Mouse (Mus musculus) limb, embryonic 13.5 days (tissue): Measurements from ENCODE around the gene Tenm2. TPM values are rescaled to one million over a fixed set of nuclear protein-coding genes. Genes with fewer than 3 reads are reported as not detected.

Source experiments
- ATAC-seq: fragments of 200-750 bp; cut with Nextera tagmentation; 2 replicates; pipeline ENCODE4 v1.8.0; 2017; ENCODE audit warnings: low read depth, moderate number of reproducible peaks, moderate TSS enrichment; ENCODE audit not compliant: low FRiP score
- H3K27ac ChIP-seq: fragments of 300-500 bp; sonication (generic); 2 replicates; pipeline ENCODE4 v1.5.1; 2015; ENCODE audit warnings: inconsistent platforms, mild to moderate bottlenecking, moderate library complexity
- H3K27me3 ChIP-seq: fragments of 300-500 bp; sonication (generic); 2 replicates; pipeline ENCODE4 v1.6.1; 2015; ENCODE audit warnings: mild to moderate bottlenecking, inconsistent platforms
- H3K36me3 ChIP-seq: fragments of 300-500 bp; sonication (generic); 2 replicates; pipeline ENCODE4 v1.6.1; 2015; ENCODE audit warnings: inconsistent platforms, mild to moderate bottlenecking, moderate library complexity
- H3K4me1 ChIP-seq: fragments of 300-500 bp; sonication (generic); 2 replicates; pipeline ENCODE4 v1.6.1; 2015; ENCODE audit warnings: inconsistent platforms
- H3K4me2 ChIP-seq: fragments of 300-500 bp; sonication (generic); replicated peaks from 2 replicates; pipeline ENCODE4 v1.6.1; 2015; ENCODE audit warnings: inconsistent platforms, mild to moderate bottlenecking, moderate library complexity
- H3K4me3 ChIP-seq: fragments of 300-500 bp; sonication (generic); 2 replicates; pipeline ENCODE4 v1.5.1; 2015; ENCODE audit warnings: moderate library complexity, mild to moderate bottlenecking, inconsistent platforms
- H3K9ac ChIP-seq: fragments of 300-500 bp; sonication (generic); 2 replicates; pipeline ENCODE4 v1.6.1; 2015; ENCODE audit warnings: mild to moderate bottlenecking, inconsistent platforms
- H3K9me3 ChIP-seq: fragments of 300-500 bp; sonication (generic); 2 replicates; pipeline ENCODE4 v1.6.1; 2016; ENCODE audit warnings: inconsistent platforms
- WGBS: fragments of 180-500 bp; shearing (Covaris S2); methylation state at CpG from one replicate; pipeline ENCODE4 v1.1.7; 2015; 5-methylcytosine and 5-hydroxymethylcytosine counted together
- polyA plus RNA-seq: library from polyadenylated mRNA; unstranded; fragments of >200 nt; fragmentation: Nextera tagmentation; extraction: Ambion mirVana; gene quantifications from 2 replicates; pipeline ENCODE4 v1.2.1, GENCODE M21; 2015

Gene Tenm2
- polyA plus RNA-seq, 1 experiment from 2014 or later = 6.4 TPM

GRCm38 (mm10) chr11:36106639-36107038 lies 1129.1 kb downstream of the Tenm2 start:
- H3K4me1 ChIP-seq = peaks cover 22% of the 10 kb centered on the region
- no peak overlapping the region for H3K4me3 ChIP-seq
- H3K4me2 ChIP-seq = no peak overlapping the region
- H3K9me3 ChIP-seq = no peaks in the 10 kb centered on the region
- H3K27ac ChIP-seq = no peak overlapping the region
- H3K36me3 ChIP-seq = no peaks in the 10 kb centered on the region
- 41% methylated on average over 10 of the region's 10 CpGs for WGBS
- H3K9ac ChIP-seq = no peak overlapping the region
- peak; percentile 40; the same call in 1 of the 2 replicates for ATAC-seq
- no peaks in the 10 kb centered on the region for H3K27me3 ChIP-seq

GRCm38 (mm10) chr11:36103556-36103955 lies 1132.2 kb downstream of the Tenm2 start:
- H3K9me3 ChIP-seq = no peaks in the 10 kb centered on the region
- peaks cover 7% of the 10 kb centered on the region for H3K4me1 ChIP-seq
- H3K9ac ChIP-seq = no peak overlapping the region
- H3K27me3 ChIP-seq = no peaks in the 10 kb centered on the region
- no peak for ATAC-seq
- no peak overlapping the region for H3K4me2 ChIP-seq
- H3K27ac ChIP-seq = no peak overlapping the region
- 64% methylated on average over 6 of the region's 6 CpGs for WGBS
- H3K36me3 ChIP-seq = no peaks in the 10 kb centered on the region
- H3K4me3 ChIP-seq = no peak overlapping the region

GRCm38 (mm10) chr11:36096219-36096618 lies 1139.5 kb downstream of the Tenm2 start:
- Histone ChIP-seq H3K9ac (no peak overlapping the region), H3K27ac (no peak overlapping the region), H3K9me3 (no peaks in the 10 kb centered on the region), H3K4me3 (no peak overlapping the region), H3K27me3 (no peaks in the 10 kb centered on the region), H3K4me1 (peaks cover 8% of the 10 kb centered on the region; the same call in 1 of the 2 replicates), H3K36me3 (no peaks in the 10 kb centered on the region), H3K4me2 (no peak overlapping the region)
- WGBS = 58% methylated on average over 14 of the region's 14 CpGs
- ATAC-seq = peak; percentile 57; the same call in 1 of the 2 replicates

- Histone ChIP-seq H3K9me3 (no peaks in the 10 kb centered on the region), H3K27ac (no peak overlapping the region), H3K27me3 (no peaks in the 10 kb centered on the region), H3K4me3 (no peak overlapping the region), H3K4me2 (no peak overlapping the region), H3K4me1 (no peaks in the 10 kb centered on the region), H3K36me3 (no peaks in the 10 kb centered on the region), H3K9ac (no peak overlapping the region)
- 4% methylated on average over 3 of the region's 3 CpGs for WGBS
- ATAC-seq = no peak
Measured at GRCm38 (mm10) chr11:36090210-36090609, 1145.6 kb downstream of the Tenm2 start.

- Histone ChIP-seq H3K27me3 (peaks cover 16% of the 10 kb centered on the region), H3K9ac (no peak overlapping the region), H3K4me3 (no peak overlapping the region), H3K36me3 (no peaks in the 10 kb centered on the region), H3K4me1 (peaks cover 5% of the 10 kb centered on the region), H3K4me2 (no peak overlapping the region), H3K27ac (no peak overlapping the region), H3K9me3 (no peaks in the 10 kb centered on the region)
- no peak for ATAC-seq
- WGBS = 37% methylated on average over 10 of the region's 10 CpGs
Measured at GRCm38 (mm10) chr11:36081399-36082053, 1154.2 kb downstream of the Tenm2 start.

GRCm38 (mm10) chr11:36080766-36081165 lies 1155.0 kb downstream of the Tenm2 start:
- no peak overlapping the region for H3K4me2 ChIP-seq
- H3K4me3 ChIP-seq = no peak overlapping the region
- H3K9me3 ChIP-seq = no peaks in the 10 kb centered on the region
- no peak overlapping the region for H3K9ac ChIP-seq
- 57% methylated on average over 11 of the region's 11 CpGs for WGBS
- peaks cover 22% of the 10 kb centered on the region for H3K27me3 ChIP-seq
- no peaks in the 10 kb centered on the region for H3K36me3 ChIP-seq
- ATAC-seq = no peak
- no peak overlapping the region for H3K27ac ChIP-seq
- peaks cover 5% of the 10 kb centered on the region for H3K4me1 ChIP-seq

GRCm38 (mm10) chr11:36078391-36078790 lies 1157.4 kb downstream of the Tenm2 start:
- WGBS = 87% methylated on average over 7 of the region's 7 CpGs
- Histone ChIP-seq H3K9ac (no peak overlapping the region), H3K9me3 (no peaks in the 10 kb centered on the region), H3K4me1 (peaks cover 5% of the 10 kb centered on the region), H3K27me3 (peaks cover 22% of the 10 kb centered on the region), H3K36me3 (no peaks in the 10 kb centered on the region), H3K27ac (no peak overlapping the region), H3K4me3 (no peak overlapping the region), H3K4me2 (no peak overlapping the region)
- no peak for ATAC-seq

GRCm38 (mm10) chr11:36074015-36074567 lies 1161.7 kb downstream of the Tenm2 start:
- ATAC-seq = no peak
- WGBS = 69% methylated on average over 8 of the region's 8 CpGs
- Histone ChIP-seq H3K9me3 (no peaks in the 10 kb centered on the region), H3K27ac (no peak overlapping the region), H3K36me3 (no peaks in the 10 kb centered on the region), H3K4me3 (no peak overlapping the region), H3K4me2 (no peak overlapping the region), H3K4me1 (no peaks in the 10 kb centered on the region), H3K27me3 (peaks cover 9% of the 10 kb centered on the region; the same call in 1 of the 2 replicates), H3K9ac (no peak overlapping the region)

- WGBS = 78% methylated on average over 8 of the region's 8 CpGs
- H3K4me2 ChIP-seq = no peak overlapping the region
- H3K27ac ChIP-seq = no peak overlapping the region
- peaks cover 9% of the 10 kb centered on the region; the same call in 1 of the 2 replicates for H3K27me3 ChIP-seq
- H3K9ac ChIP-seq = no peak overlapping the region
- H3K9me3 ChIP-seq = no peaks in the 10 kb centered on the region
- H3K4me1 ChIP-seq = no peaks in the 10 kb centered on the region
- no peak overlapping the region for H3K4me3 ChIP-seq
- ATAC-seq = no peak
- no peaks in the 10 kb centered on the region for H3K36me3 ChIP-seq
Measured at GRCm38 (mm10) chr11:36073074-36073818, 1162.5 kb downstream of the Tenm2 start.

GRCm38 (mm10) chr11:36072646-36073045 lies 1163.1 kb downstream of the Tenm2 start:
- 89% methylated on average over 5 of the region's 5 CpGs for WGBS

GRCm38 (mm10) chr11:36072038-36072437 lies 1163.7 kb downstream of the Tenm2 start:
- Histone ChIP-seq H3K4me2 (no peak overlapping the region), H3K9ac (no peak overlapping the region), H3K9me3 (no peaks in the 10 kb centered on the region), H3K36me3 (no peaks in the 10 kb centered on the region), H3K4me3 (no peak overlapping the region), H3K27ac (no peak overlapping the region), H3K27me3 (peaks cover 6% of the 10 kb centered on the region; the same call in 1 of the 2 replicates), H3K4me1 (no peaks in the 10 kb centered on the region)
- no peak for ATAC-seq
- 36% methylated on average over 9 of the region's 9 CpGs for WGBS

More at GRCm38 (mm10) chr11:36072646-36073045, 1163.1 kb downstream of the Tenm2 start:
- Histone ChIP-seq H3K36me3 (no peaks in the 10 kb centered on the region), H3K4me2 (no peak overlapping the region), H3K4me1 (no peaks in the 10 kb centered on the region), H3K9me3 (no peaks in the 10 kb centered on the region), H3K4me3 (no peak overlapping the region), H3K9ac (no peak overlapping the region), H3K27ac (no peak overlapping the region), H3K27me3 (peaks cover 9% of the 10 kb centered on the region; the same call in 1 of the 2 replicates)
- ATAC-seq = no peak

- Histone ChIP-seq H3K4me2 (no peak overlapping the region), H3K4me3 (no peak overlapping the region), H3K9ac (no peak overlapping the region), H3K36me3 (no peaks in the 10 kb centered on the region), H3K27me3 (no peaks in the 10 kb centered on the region), H3K27ac (no peak overlapping the region), H3K4me1 (no peaks in the 10 kb centered on the region), H3K9me3 (no peaks in the 10 kb centered on the region)
- no peak for ATAC-seq
- 17% methylated on average over 1 of the region's 1 CpGs for WGBS
Measured at GRCm38 (mm10) chr11:36059325-36059843, 1176.4 kb downstream of the Tenm2 start.
